Mouse (Mus musculus) limb, embryonic 15.5 days (tissue): ENCODE data around the gene Gmeb1. TPM values are rescaled to one million over a fixed set of nuclear protein-coding genes. Genes with fewer than 3 reads are reported as not detected.

Source experiments
- ATAC-seq: fragments of 200-750 bp; cut with Nextera tagmentation; 2 replicates; pipeline ENCODE4 v1.8.0; 2017; ENCODE audit warnings: low read depth, moderate TSS enrichment; ENCODE audit not compliant: insufficient number of reproducible peaks, low FRiP score, low TSS enrichment
- H3K27ac ChIP-seq: fragments of 300-500 bp; sonication (generic); 2 replicates; pipeline ENCODE4 v1.5.1; 2015; ENCODE audit warnings: moderate library complexity, mild to moderate bottlenecking, inconsistent platforms
- H3K27me3 ChIP-seq: fragments of 300-500 bp; sonication (generic); 2 replicates; pipeline ENCODE4 v1.6.1; 2015; ENCODE audit warnings: inconsistent platforms
- H3K36me3 ChIP-seq: fragments of 300-500 bp; sonication (generic); 2 replicates; pipeline ENCODE4 v1.6.1; 2015; ENCODE audit warnings: inconsistent platforms
- H3K4me1 ChIP-seq: fragments of 300-500 bp; sonication (generic); 2 replicates; pipeline ENCODE4 v1.6.1; 2015; ENCODE audit warnings: inconsistent platforms
- H3K4me2 ChIP-seq: fragments of 300-500 bp; sonication (generic); 2 replicates; pipeline ENCODE4 v1.6.1; 2015; ENCODE audit warnings: mild to moderate bottlenecking, inconsistent platforms
- H3K4me3 ChIP-seq: fragments of 300-500 bp; sonication (generic); 2 replicates; pipeline ENCODE4 v1.5.1; 2015; ENCODE audit warnings: mild to moderate bottlenecking, inconsistent platforms
- H3K9ac ChIP-seq: fragments of 300-500 bp; sonication (generic); 2 replicates; pipeline ENCODE4 v1.6.1; 2015; ENCODE audit warnings: inconsistent platforms
- H3K9me3 ChIP-seq: fragments of 300-500 bp; sonication (generic); 2 replicates; pipeline ENCODE4 v1.6.1; 2016; ENCODE audit warnings: inconsistent platforms
- WGBS: fragments of 180-500 bp; shearing (Covaris S2); methylation state at CpG from one replicate; pipeline ENCODE4 v1.1.7; 2015; 5-methylcytosine and 5-hydroxymethylcytosine counted together
- polyA plus RNA-seq: library from polyadenylated mRNA; unstranded; fragments of >200 nt; fragmentation: Nextera tagmentation; extraction: Ambion mirVana; gene quantifications from 2 replicates; pipeline ENCODE4 v1.2.1, GENCODE M21; 2015

The Gmeb1 gene
- polyA plus RNA-seq, 1 experiment from 2014 or later = 34.1 TPM

DNA sequence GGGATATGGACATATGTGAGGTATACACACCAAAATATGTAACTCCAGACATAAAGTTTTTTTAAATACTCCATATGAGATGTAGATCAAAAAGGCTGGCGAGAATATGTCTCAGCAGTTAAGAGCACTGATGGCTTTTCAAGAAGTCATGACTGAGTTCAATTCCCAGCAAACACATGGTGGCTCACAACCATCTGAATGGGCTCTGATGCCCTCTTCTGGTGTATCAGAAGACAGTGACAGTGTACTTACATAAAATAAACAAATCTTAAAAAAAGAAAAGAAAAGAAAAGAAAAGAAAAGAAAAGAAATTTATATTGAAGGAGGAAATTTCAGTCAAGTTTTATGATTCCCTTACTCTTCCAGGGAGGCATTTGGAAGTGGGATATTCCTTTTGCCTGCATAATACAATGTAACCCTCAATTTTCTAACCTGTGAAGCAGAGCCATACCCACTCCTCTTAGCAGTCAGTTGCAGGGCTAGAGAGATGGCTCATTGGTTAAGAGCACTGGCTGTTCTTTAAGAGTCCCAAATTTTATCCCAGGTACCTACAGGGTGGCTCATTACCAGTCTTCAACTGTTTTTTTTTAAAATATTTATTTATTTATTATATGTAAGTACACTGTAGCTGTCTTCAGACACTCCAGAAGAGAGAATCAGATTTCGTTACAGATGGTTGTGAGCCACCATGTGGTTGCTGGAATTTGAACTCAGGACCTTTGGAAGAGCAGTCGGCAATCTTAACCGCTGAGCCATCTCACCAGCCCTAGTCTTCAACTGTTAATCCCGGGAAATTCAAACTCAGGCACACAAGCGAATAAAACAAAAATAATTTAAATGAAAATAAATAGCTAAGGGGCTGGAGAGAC is 7.7 kb upstream of the Gmeb1 start:
- Histone ChIP-seq H3K36me3 (no peaks in the 10 kb centered on the region), H3K9me3 (no peaks in the 10 kb centered on the region), H3K4me1 (peaks cover 5% of the 10 kb centered on the region; the same call in 1 of the 2 replicates), H3K27ac (peak overlapping the region; percentile 98), H3K4me3 (no peak overlapping the region), H3K4me2 (no peak overlapping the region), H3K9ac (no peak overlapping the region), H3K27me3 (no peaks in the 10 kb centered on the region)
- 11% methylated on average over 6 of the region's 6 CpGs for WGBS
- no peak for ATAC-seq

GRCm38 (mm10) chr4:132266835-132267349 is 5.5 kb upstream of the Gmeb1 start:
- WGBS = 69% methylated on average over 3 of the region's 3 CpGs
- H3K4me3 ChIP-seq = no peak overlapping the region
- H3K9ac ChIP-seq = no peak overlapping the region

GRCm38 (mm10) chr4:132263313-132263712 is 1.9 kb upstream of the Gmeb1 start:
- no peaks in the 10 kb centered on the region for H3K27me3 ChIP-seq
- 92% methylated on average over 7 of the region's 7 CpGs for WGBS
- no peaks in the 10 kb centered on the region for H3K36me3 ChIP-seq
- no peak overlapping the region for H3K9ac ChIP-seq
- peaks cover 18% of the 10 kb centered on the region for H3K4me1 ChIP-seq
- no peak overlapping the region for H3K4me2 ChIP-seq
- H3K9me3 ChIP-seq = no peaks in the 10 kb centered on the region
- H3K27ac ChIP-seq = no peak overlapping the region
- no peak for ATAC-seq
- no peak overlapping the region for H3K4me3 ChIP-seq

More at GRCm38 (mm10) chr4:132266835-132267349, 5.5 kb upstream of the Gmeb1 start:
- H3K36me3 ChIP-seq = no peaks in the 10 kb centered on the region
- no peaks in the 10 kb centered on the region for H3K27me3 ChIP-seq
- H3K4me2 ChIP-seq = no peak overlapping the region
- no peak for ATAC-seq
- H3K4me1 ChIP-seq = peaks cover 4% of the 10 kb centered on the region; the same call in 1 of the 2 replicates
- no peaks in the 10 kb centered on the region for H3K9me3 ChIP-seq
- no peak overlapping the region for H3K27ac ChIP-seq

- H3K4me2 ChIP-seq = no peak overlapping the region
- H3K27ac ChIP-seq = peak overlapping the region; percentile 96; the same call in 1 of the 2 replicates
- 70% methylated on average over 5 of the region's 5 CpGs for WGBS
- no peak for ATAC-seq
- peaks cover 18% of the 10 kb centered on the region for H3K4me1 ChIP-seq
- H3K9me3 ChIP-seq = no peaks in the 10 kb centered on the region
- H3K36me3 ChIP-seq = no peaks in the 10 kb centered on the region
- H3K4me3 ChIP-seq = peak overlapping the region; percentile 70; the same call in 1 of the 2 replicates
- no peaks in the 10 kb centered on the region for H3K27me3 ChIP-seq
- H3K9ac ChIP-seq = no peak overlapping the region
These were observed 885 bp upstream of the Gmeb1 start for GRCm38 (mm10) chr4:132262358-132262616.

DNA sequence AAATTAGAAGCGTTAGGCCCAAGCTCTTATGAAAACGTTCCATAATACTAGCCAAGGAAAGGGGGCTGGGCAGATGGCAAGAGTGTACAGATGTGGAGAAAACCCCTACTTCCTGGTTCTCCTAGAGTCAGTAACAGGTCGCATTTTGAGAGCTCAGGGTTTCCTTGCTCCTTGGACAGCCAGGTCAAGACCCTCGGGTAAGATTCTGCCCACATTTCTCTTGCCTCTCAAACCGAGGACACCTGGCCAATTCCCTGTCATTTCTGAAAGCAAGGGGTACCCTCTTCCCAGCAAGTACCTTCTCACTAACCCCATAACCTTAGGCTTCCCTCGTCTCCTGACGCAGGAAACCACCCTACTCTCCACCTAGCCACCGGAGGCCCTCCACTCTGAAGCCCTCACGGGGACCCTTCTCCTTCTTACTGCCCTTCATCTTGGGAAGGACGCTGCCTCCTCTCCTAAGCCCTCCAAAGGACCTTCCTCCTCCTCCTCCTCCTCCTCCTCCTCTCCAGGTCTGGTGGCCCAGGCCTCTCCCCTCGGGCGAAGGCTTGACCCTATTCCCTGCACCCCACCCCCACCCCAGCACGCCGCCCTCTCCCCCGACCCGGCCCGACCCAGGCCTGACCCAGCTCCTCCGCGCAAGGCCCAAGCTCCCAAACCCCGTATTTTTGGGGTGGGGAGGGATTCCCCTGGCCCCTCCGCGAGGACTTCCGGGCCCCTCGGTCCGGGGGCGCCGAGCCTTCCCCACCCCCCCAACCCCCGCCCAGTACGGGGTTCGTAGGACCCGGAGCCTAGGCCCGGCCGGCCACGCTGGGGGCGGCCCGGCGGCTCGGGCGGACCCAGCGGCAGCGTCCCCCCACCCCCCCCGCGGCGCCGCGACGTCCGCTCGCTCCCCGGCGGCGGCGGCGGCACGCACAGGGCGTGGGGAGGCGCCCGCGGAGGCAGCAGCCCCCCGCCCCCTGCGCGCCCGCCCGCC is 710 bp downstream of the Gmeb1 start:
- Histone ChIP-seq H3K4me1 (peaks cover 18% of the 10 kb centered on the region), H3K27ac (peak overlapping the region; percentile 96), H3K4me2 (peak overlapping the region; percentile 74), H3K27me3 (no peaks in the 10 kb centered on the region), H3K9ac (peak overlapping the region; percentile 87), H3K36me3 (no peaks in the 10 kb centered on the region), H3K9me3 (no peaks in the 10 kb centered on the region), H3K4me3 (peak overlapping the region; percentile 70)
- 2% methylated on average over 41 of the region's 64 CpGs for WGBS
- peak; percentile 75 for ATAC-seq

DNA sequence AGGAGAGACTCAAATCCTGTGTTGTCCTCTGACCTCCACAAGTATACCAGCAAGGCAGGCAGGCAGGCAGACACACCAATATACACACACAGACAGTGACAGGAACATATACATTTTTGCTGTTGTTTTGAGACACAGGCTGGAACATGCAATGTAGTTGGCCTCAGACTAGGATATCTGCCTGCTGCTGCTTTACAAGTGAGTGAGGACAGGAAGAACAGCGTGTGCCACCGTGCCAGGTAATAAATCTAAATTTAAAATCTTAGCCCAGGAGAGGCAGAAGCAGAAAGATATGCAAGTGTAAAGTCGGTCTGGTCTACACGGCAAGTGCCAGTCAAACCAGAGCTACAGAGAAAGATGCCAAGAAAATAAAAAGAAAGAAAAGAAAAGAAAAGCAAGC is 2.2 kb downstream of the Gmeb1 start:
- 57% methylated on average over 4 of the region's 4 CpGs for WGBS
- Histone ChIP-seq H3K4me2 (no peak overlapping the region), H3K9ac (no peak overlapping the region), H3K4me1 (peaks cover 18% of the 10 kb centered on the region), H3K27ac (0 out of 2 replicates have a peak overlapping the region, but pooled peaks have one; percentile 96), H3K4me3 (0 out of 2 replicates have a peak overlapping the region, but pooled peaks have one; percentile 70), H3K36me3 (no peaks in the 10 kb centered on the region), H3K9me3 (no peaks in the 10 kb centered on the region), H3K27me3 (no peaks in the 10 kb centered on the region)
- no peak for ATAC-seq

- Histone ChIP-seq H3K4me2 (no peak overlapping the region), H3K4me1 (peaks cover 11% of the 10 kb centered on the region), H3K27me3 (no peaks in the 10 kb centered on the region), H3K9ac (no peak overlapping the region), H3K4me3 (no peak overlapping the region), H3K9me3 (no peaks in the 10 kb centered on the region), H3K36me3 (peaks cover 5% of the 10 kb centered on the region), H3K27ac (no peak overlapping the region)
- WGBS = 91% methylated on average over 3 of the region's 3 CpGs
- ATAC-seq = no peak
These were observed 5.0 kb downstream of the Gmeb1 start for GRCm38 (mm10) chr4:132256384-132256783.

DNA sequence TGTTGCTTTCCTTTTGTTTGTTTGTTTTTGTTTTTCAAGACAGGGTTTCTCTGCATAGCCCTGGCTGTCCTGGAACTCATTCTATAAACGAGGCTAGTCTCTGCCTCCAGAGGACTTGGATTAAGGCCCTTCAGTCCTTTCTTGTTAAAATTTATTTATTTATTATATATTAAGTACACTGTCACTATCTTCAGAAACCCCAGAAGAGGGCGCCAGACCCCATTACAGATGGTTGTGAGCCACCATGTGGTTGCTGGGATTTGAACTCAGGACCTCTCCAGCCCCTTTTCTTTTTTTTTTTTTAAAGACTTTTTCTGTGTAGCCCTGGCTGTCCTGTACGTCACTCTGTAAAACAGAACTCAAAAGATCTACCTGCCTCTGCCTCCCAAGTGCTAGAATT is 6.4 kb downstream of the Gmeb1 start:
- H3K9me3 ChIP-seq = no peaks in the 10 kb centered on the region
- no peak for ATAC-seq
- WGBS = 78% methylated on average over 3 of the region's 3 CpGs
- H3K4me2 ChIP-seq = no peak overlapping the region
- no peak overlapping the region for H3K27ac ChIP-seq
- peaks cover 7% of the 10 kb centered on the region for H3K4me1 ChIP-seq
- no peaks in the 10 kb centered on the region for H3K27me3 ChIP-seq
- no peak overlapping the region for H3K4me3 ChIP-seq
- no peak overlapping the region for H3K9ac ChIP-seq
- H3K36me3 ChIP-seq = peaks cover 18% of the 10 kb centered on the region

- no peak overlapping the region for H3K9ac ChIP-seq
- no peaks in the 10 kb centered on the region for H3K9me3 ChIP-seq
- no peak for ATAC-seq
- no peaks in the 10 kb centered on the region for H3K27me3 ChIP-seq
- H3K4me2 ChIP-seq = no peak overlapping the region
- peaks cover 30% of the 10 kb centered on the region for H3K36me3 ChIP-seq
- no peak overlapping the region for H3K4me3 ChIP-seq
- WGBS = 84% methylated on average over 2 of the region's 2 CpGs
- H3K4me1 ChIP-seq = no peaks in the 10 kb centered on the region
- no peak overlapping the region for H3K27ac ChIP-seq
These were observed 7.8 kb downstream of the Gmeb1 start for GRCm38 (mm10) chr4:132253622-132254021.

DNA sequence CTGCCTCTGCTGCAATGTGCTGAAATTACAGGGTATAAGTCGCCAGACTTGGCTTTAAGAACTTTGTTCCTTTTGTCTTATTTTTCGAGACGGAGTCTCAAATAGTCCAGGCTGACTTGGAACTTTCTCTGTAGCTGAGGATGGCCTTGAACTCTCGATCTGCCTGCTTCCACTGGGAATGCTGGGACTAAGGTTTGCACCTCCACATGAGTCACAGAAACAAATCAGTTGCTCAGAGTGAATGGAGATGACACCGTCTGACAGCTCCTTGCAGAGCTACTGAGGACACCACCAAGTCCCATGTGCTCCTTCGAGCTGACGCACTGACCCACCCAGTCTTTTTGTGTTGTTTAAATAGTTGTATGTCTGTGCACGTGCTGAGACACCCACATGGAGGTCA is 8.3 kb downstream of the Gmeb1 start:
- 85% methylated on average over 8 of the region's 8 CpGs for WGBS
- Histone ChIP-seq H3K27me3 (no peaks in the 10 kb centered on the region), H3K27ac (no peak overlapping the region), H3K9me3 (no peaks in the 10 kb centered on the region), H3K36me3 (peaks cover 35% of the 10 kb centered on the region), H3K9ac (no peak overlapping the region), H3K4me3 (no peak overlapping the region), H3K4me1 (no peaks in the 10 kb centered on the region), H3K4me2 (no peak overlapping the region)
- ATAC-seq = no peak

GRCm38 (mm10) chr4:132251596-132251995 is 9.8 kb downstream of the Gmeb1 start:
- Histone ChIP-seq H3K36me3 (peaks cover 48% of the 10 kb centered on the region), H3K4me3 (no peak overlapping the region), H3K9ac (no peak overlapping the region), H3K9me3 (no peaks in the 10 kb centered on the region), H3K27ac (no peak overlapping the region), H3K27me3 (no peaks in the 10 kb centered on the region), H3K4me1 (no peaks in the 10 kb centered on the region), H3K4me2 (no peak overlapping the region)
- 93% methylated on average over 9 of the region's 9 CpGs for WGBS
- no peak for ATAC-seq
